Mouse (Mus musculus) heart, embryonic 10.5 days (tissue): ENCODE measurements around the gene Fbln7. TPM values are rescaled to one million over a fixed set of nuclear protein-coding genes. Genes with fewer than 3 reads are reported as not detected.
A peak's percentile ranks its signal among the peaks of the same experiment; 100 is the strongest.

ENCODE experiments used
- DNase-seq: peaks from one replicate; pipeline ENCODE4 v3.0.0-alpha.2; 2017; ENCODE audit warnings: low spot score
- H3K27ac ChIP-seq: fragments of 300-500 bp; sonication (generic); 2 replicates; pipeline ENCODE4 v1.5.1; 2016; ENCODE audit warnings: mild to moderate bottlenecking
- H3K27me3 ChIP-seq: fragments of 300-500 bp; sonication (generic); 2 replicates; pipeline ENCODE4 v1.6.1; 2016; ENCODE audit warnings: mild to moderate bottlenecking; ENCODE audit not compliant: poor library complexity, insufficient read depth, severe bottlenecking
- H3K36me3 ChIP-seq: fragments of 300-500 bp; sonication (generic); 2 replicates; pipeline ENCODE4 v1.6.1; 2016; ENCODE audit warnings: mild to moderate bottlenecking, moderate library complexity
- H3K4me1 ChIP-seq: fragments of 300-500 bp; sonication (generic); 2 replicates; pipeline ENCODE4 v1.6.1; 2016; ENCODE audit warnings: mild to moderate bottlenecking
- H3K4me3 ChIP-seq: fragments of 300-500 bp; sonication (generic); 2 replicates; pipeline ENCODE4 v1.5.1; 2016; ENCODE audit warnings: mild to moderate bottlenecking, moderate library complexity
- H3K9me3 ChIP-seq: fragments of 300-500 bp; sonication (generic); 2 replicates; pipeline ENCODE4 v1.6.1; 2016; ENCODE audit warnings: mild to moderate bottlenecking, moderate library complexity
- WGBS: fragments of 180-500 bp; shearing (Covaris S2); methylation state at CpG from one replicate; pipeline ENCODE4 v1.1.7; 2016; 5-methylcytosine and 5-hydroxymethylcytosine counted together
- polyA plus RNA-seq: library from polyadenylated mRNA; unstranded; fragments of >200 nt; fragmentation: Nextera tagmentation; extraction: Ambion mirVana; gene quantifications from 2 replicates; pipeline ENCODE4 v1.2.1, GENCODE M21; 2016

Gene Fbln7
- polyA plus RNA-seq, 1 experiment from 2014 or later: 1.9 TPM

DNA sequence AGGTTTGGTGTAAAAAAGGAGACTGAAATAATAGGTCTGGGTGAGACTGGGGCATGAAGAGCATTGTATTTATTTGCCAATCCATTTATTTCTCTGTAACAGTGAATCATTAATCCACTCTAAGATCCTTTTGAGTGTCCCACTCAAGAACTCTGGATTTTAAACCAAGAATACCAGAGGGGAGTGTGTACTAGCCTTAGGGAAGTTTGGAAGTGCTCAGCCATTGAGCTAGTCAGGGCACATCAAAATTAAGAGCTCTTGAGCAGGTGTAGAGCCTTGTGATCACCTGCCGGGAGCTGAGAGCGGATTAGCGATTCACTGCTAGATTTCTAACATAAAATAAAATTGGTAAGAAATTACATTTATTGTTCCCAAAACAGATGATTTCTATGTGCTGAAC is 24.2 kb upstream of the Fbln7 start:
- Histone ChIP-seq H3K27me3 (no peaks in the 10 kb centered on the region), H3K27ac (no peak overlapping the region), H3K4me1 (no peaks in the 10 kb centered on the region), H3K4me3 (no peak overlapping the region), H3K9me3 (no peaks in the 10 kb centered on the region), H3K36me3 (peaks cover 52% of the 10 kb centered on the region)
- no peak for DNase-seq
- 91% methylated on average over 3 of the region's 3 CpGs for WGBS

DNA sequence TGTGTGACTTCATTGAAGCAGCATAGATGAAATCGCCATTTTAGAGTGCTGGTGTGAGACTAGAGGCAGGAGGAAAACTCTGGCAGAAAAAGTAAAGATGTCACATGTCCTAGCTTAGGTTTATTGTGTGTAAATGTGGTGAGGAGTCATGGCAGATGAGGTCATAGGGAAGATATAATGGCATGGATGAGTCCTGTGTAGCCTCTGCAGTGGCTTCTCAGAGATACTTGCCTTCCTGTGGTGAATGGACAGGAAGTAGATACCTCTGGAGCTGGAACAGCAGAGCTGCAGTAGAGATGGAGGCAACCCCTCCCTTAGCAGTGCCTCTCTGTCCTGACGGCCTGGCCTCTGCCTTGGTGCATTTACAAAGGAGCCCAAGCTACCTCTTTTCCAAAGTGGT is 23.3 kb upstream of the Fbln7 start:
- peaks cover 48% of the 10 kb centered on the region for H3K36me3 ChIP-seq
- H3K9me3 ChIP-seq: no peaks in the 10 kb centered on the region
- no peak overlapping the region for H3K4me3 ChIP-seq
- H3K27me3 ChIP-seq: no peaks in the 10 kb centered on the region
- no peaks in the 10 kb centered on the region for H3K4me1 ChIP-seq
- WGBS: 55% methylated on average over 2 of the region's 2 CpGs
- H3K27ac ChIP-seq: no peak overlapping the region
- no peak for DNase-seq

DNA sequence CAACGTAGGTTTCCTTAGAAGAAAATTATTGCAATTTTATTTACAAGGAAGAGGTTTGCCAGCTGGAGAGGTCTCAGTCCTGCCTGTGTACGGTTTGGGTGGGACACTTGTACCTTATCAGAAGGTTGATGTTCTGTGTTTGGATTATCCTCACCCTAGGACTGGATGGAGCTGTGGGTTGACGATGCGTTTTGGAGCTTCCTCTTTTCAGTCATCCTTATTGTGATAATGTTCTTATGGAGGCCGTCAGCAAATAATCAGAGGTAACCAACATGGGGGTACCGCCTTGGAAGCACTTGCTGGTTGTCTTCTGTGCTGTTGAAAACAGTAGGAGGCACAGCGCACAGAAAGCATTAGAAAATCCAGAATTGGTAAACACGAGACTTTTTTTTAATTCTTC is 20.3 kb upstream of the Fbln7 start:
- WGBS: 90% methylated on average over 8 of the region's 8 CpGs
- no peaks in the 10 kb centered on the region for H3K27me3 ChIP-seq
- no peak overlapping the region for H3K4me3 ChIP-seq
- no peak overlapping the region for H3K27ac ChIP-seq
- DNase-seq: no peak
- no peaks in the 10 kb centered on the region for H3K9me3 ChIP-seq
- H3K4me1 ChIP-seq: no peaks in the 10 kb centered on the region
- peaks cover 48% of the 10 kb centered on the region for H3K36me3 ChIP-seq

DNA sequence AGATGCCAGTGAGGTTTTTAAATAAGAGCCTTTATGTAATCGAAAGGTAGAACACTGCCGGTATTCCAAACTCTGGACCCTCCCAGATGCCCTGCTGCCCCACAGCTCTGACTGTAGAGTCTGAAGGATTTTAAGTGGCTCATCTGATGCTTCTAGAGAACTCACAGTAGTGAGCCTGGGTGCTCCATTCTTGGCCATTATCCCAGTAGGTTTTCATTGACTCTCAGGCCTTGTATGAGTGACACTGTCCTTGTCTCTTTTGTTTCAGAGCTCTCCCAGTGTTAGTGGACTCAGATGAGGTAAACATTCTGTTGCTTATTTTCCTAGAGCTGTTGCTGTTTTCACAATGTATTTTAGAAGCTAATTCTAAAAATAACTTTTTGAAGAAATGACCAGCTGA is 12.7 kb upstream of the Fbln7 start:
- 79% methylated on average over 2 of the region's 2 CpGs for WGBS
- Histone ChIP-seq H3K4me3 (no peak overlapping the region), H3K27ac (no peak overlapping the region), H3K9me3 (no peaks in the 10 kb centered on the region), H3K36me3 (peaks cover 46% of the 10 kb centered on the region), H3K27me3 (no peaks in the 10 kb centered on the region), H3K4me1 (peaks cover 4% of the 10 kb centered on the region; the same call in 1 of the 2 replicates)
- DNase-seq: no peak

DNA sequence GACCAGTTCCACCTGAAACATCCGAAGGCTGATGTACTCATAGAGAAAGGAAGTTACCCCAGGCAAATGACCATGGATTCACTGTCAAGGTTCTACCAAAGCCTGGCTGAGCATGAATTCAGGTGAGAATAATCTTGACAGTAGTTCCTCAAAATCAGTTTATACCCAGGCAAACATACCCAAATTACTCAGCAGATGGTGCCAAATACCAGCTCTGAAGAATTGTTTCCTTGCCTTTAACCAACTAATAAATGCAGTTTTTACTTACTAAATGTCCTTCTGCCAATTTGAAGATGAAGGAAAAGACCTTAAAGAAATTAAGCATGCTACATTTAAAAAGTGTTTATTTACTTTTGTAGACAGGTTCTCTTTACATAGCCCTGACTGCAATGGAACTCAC is 6.1 kb upstream of the Fbln7 start:
- Histone ChIP-seq H3K27ac (no peak overlapping the region), H3K4me1 (no peaks in the 10 kb centered on the region), H3K36me3 (peaks cover 14% of the 10 kb centered on the region; the same call in 1 of the 2 replicates), H3K27me3 (no peaks in the 10 kb centered on the region), H3K9me3 (no peaks in the 10 kb centered on the region), H3K4me3 (no peak overlapping the region)
- WGBS: 87% methylated on average over 1 of the region's 1 CpGs
- DNase-seq: no peak

DNA sequence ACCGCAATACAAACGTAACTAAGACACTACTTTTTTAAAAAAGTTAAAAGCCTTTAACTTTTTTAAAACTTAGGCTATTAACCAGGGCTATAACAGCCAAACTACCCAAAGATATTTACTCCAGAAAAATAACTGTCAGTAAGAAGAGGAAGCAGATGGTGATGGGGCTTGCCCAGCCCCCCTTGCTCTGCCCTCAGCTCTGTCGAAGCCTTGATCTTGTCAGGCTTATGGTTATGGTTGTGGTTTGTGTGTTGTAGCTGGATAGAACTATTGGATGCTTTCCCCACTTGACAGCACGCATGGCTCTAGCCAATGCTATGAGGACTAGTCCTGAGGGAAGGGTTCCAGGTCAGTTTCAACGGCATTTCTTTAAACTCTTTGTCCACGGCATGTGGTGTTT is 3.8 kb upstream of the Fbln7 start:
- Histone ChIP-seq H3K4me3 (no peak overlapping the region), H3K36me3 (no peaks in the 10 kb centered on the region), H3K4me1 (peaks cover 5% of the 10 kb centered on the region), H3K9me3 (no peaks in the 10 kb centered on the region), H3K27me3 (peaks cover 5% of the 10 kb centered on the region; the same call in 1 of the 2 replicates), H3K27ac (no peak overlapping the region)
- DNase-seq: no peak
- WGBS: 83% methylated on average over 6 of the region's 6 CpGs

DNA sequence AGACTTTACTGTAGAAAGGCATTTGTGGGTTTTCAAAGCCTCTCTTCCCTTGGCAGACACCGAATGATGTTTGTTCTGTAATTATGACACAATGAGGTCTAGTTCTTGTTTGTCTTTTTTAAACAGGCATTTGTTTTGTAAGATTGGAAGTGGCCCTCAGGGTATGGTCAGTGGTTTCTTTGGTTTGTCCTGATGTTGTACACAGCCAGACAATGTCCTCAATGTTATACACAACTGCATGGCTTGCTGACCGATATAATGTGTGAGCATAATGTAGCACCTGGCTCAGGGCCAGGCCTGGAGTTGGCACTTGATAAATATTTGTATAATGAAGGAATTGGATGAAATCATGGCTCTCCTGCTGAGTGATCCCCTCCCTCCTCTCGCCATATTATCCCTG is 2.9 kb upstream of the Fbln7 start:
- Histone ChIP-seq H3K4me3 (no peak overlapping the region), H3K27me3 (peaks cover 13% of the 10 kb centered on the region), H3K36me3 (no peaks in the 10 kb centered on the region), H3K4me1 (peaks cover 9% of the 10 kb centered on the region), H3K27ac (no peak overlapping the region), H3K9me3 (no peaks in the 10 kb centered on the region)
- WGBS: 86% methylated on average over 3 of the region's 3 CpGs
- no peak for DNase-seq

DNA sequence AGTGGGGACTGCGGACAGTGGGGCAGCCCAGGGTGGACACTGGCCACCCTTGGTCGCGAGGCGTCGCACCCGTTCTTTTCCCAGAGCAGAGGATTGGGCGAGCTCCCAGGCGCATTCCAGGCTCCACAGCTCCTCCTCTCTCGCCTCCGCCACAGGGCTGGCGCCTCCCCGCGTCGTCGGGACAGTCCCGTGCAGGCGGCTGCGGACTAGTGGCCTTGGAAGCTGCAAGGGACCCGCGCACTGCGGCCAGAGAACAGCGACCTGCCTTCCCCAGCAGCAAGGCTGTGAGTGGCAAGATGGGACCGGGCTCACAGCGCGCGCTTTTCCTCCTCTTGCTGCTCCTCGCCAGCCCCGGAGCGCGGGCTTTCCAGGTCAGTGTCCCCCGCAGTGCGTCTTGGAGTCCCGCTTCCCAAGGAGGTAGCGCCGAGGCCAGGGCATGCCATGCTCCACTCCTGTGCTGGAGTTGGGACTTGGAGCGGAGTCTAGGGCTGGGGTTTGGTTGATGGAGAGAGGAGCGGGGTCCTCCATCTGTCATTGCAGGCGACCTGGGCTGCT is 1.1 kb downstream of the Fbln7 start:
- Histone ChIP-seq H3K27ac (peak overlapping the region; percentile 75), H3K4me3 (peak overlapping the region; percentile 67), H3K27me3 (peaks cover 27% of the 10 kb centered on the region), H3K4me1 (peaks cover 9% of the 10 kb centered on the region), H3K36me3 (no peaks in the 10 kb centered on the region), H3K9me3 (no peaks in the 10 kb centered on the region)
- WGBS: 0% methylated on average over 38 of the region's 38 CpGs
- DNase-seq: peak; percentile 88

DNA sequence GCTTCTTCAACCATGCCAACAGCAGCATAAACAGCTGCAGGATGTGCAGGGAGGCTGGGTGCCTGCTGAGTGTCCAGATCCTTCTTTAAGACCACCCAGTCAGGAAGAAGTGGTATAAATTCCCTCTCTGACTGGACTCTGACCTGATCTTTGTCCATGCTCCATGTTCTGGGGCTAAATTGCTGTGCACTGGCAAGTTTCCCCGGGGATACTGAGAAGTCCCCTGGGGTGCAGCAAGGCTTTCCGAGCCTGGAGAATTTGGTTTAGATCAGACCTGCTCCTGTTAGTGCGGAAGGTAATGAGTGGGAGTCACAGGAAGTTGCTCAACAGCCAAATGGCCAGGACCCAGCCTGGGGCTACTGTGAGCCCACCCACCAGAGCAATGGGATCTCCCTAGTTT is 2.3 kb downstream of the Fbln7 start:
- Histone ChIP-seq H3K4me3 (no peak overlapping the region), H3K27me3 (peaks cover 27% of the 10 kb centered on the region), H3K4me1 (peaks cover 13% of the 10 kb centered on the region), H3K9me3 (no peaks in the 10 kb centered on the region), H3K36me3 (no peaks in the 10 kb centered on the region), H3K27ac (no peak overlapping the region)
- no peak for DNase-seq
- 39% methylated on average over 3 of the region's 3 CpGs for WGBS

DNA sequence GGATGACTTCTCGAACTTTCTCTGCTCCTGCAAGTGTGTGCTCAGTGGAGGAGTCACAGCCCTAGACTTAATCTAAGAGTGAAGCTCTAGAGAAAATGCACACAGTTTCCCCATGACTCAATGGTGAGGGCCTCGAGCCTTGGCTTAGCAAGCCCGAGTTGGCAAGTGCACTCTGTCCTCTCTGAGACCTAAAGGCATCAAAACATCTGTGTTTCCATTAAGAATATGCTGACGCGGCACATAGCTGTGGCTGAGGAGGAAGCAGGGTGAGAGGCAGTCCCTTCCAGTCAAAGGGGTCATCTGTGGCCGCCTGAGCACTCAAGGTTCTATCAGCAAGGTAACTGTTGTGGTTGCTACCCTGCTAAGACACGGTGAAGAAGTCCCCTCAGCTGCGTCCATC is 8.9 kb downstream of the Fbln7 start:
- no peak overlapping the region for H3K27ac ChIP-seq
- no peaks in the 10 kb centered on the region for H3K9me3 ChIP-seq
- H3K4me3 ChIP-seq: no peak overlapping the region
- H3K4me1 ChIP-seq: peaks cover 11% of the 10 kb centered on the region
- 72% methylated on average over 8 of the region's 8 CpGs for WGBS
- 0 out of 2 replicates have a peak, but pooled peaks cover 5% of the 10 kb centered on the region for H3K27me3 ChIP-seq
- H3K36me3 ChIP-seq: no peaks in the 10 kb centered on the region
- no peak for DNase-seq

DNA sequence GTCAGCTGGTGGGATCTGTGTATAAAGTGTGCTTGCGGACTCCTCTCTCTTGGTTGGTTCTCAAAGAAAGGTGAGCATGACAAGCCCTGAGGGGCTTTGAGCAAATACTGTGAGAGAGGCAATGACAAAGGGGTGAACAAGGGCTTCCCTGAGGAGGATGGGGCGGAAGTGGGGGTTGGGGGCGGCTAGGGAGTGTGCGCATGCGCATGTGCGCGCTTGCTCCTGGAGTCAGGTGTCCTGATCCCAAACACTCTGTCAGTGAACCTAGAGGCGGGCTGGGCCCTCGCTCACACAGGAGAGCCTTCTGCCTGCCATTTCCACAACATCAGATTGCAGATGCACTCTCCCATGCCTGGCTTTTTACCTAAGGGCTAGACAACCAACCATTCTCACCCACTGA is 9.5 kb downstream of the Fbln7 start:
- H3K4me3 ChIP-seq: no peak overlapping the region
- H3K27ac ChIP-seq: no peak overlapping the region
- no peak for DNase-seq
- peaks cover 11% of the 10 kb centered on the region for H3K4me1 ChIP-seq
- H3K9me3 ChIP-seq: no peaks in the 10 kb centered on the region
- 0 out of 2 replicates have a peak, but pooled peaks cover 5% of the 10 kb centered on the region for H3K27me3 ChIP-seq
- 91% methylated on average over 9 of the region's 9 CpGs for WGBS
- H3K36me3 ChIP-seq: no peaks in the 10 kb centered on the region

DNA sequence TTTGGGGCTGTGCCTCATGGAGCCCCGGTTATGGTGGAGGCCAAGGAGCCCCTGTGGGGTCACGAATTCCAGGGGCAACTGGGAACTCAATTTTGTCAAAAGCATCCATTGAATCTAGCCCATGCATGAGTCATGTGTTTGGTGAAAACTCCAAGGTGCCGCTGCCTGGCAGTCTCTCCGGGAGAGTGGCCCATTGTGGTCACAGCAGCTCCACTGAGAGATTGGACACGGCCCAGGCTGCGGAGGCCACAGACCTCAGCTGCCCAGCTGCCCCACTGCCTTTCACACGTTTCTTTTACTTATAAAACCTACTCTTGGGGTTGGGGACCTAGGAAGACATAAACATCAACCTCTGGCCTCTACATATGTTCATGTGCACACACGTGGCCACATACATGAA is 12.7 kb downstream of the Fbln7 start:
- 77% methylated on average over 8 of the region's 8 CpGs for WGBS
- Histone ChIP-seq H3K36me3 (no peaks in the 10 kb centered on the region), H3K4me3 (no peak overlapping the region), H3K4me1 (peaks cover 7% of the 10 kb centered on the region; the same call in 1 of the 2 replicates), H3K27ac (no peak overlapping the region), H3K27me3 (0 out of 2 replicates have a peak, but pooled peaks cover 5% of the 10 kb centered on the region), H3K9me3 (no peaks in the 10 kb centered on the region)
- no peak for DNase-seq

DNA sequence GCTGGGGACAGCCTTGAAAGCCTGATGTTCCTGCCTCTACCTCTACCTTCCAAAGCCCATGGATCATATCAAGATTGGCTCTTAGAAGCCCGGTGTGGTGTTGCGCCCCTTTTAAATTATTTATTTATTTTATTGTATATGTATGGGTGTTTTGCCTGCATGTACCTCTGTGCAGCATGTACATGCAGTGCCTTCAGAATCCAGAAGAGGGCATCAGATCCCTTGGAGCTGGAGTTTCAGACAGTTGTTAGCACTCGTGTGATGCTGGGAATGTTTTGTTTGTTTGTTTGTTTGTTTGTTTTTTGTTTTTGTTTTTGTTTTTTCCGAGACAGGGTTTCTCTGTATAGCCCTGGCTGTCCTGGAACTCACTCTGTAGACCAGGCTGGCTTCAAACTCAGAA is 18.5 kb downstream of the Fbln7 start:
- 64% methylated on average over 4 of the region's 4 CpGs for WGBS
- Histone ChIP-seq H3K4me1 (no peaks in the 10 kb centered on the region), H3K27me3 (no peaks in the 10 kb centered on the region), H3K9me3 (no peaks in the 10 kb centered on the region), H3K27ac (no peak overlapping the region), H3K36me3 (no peaks in the 10 kb centered on the region), H3K4me3 (no peak overlapping the region)
- DNase-seq: no peak

DNA sequence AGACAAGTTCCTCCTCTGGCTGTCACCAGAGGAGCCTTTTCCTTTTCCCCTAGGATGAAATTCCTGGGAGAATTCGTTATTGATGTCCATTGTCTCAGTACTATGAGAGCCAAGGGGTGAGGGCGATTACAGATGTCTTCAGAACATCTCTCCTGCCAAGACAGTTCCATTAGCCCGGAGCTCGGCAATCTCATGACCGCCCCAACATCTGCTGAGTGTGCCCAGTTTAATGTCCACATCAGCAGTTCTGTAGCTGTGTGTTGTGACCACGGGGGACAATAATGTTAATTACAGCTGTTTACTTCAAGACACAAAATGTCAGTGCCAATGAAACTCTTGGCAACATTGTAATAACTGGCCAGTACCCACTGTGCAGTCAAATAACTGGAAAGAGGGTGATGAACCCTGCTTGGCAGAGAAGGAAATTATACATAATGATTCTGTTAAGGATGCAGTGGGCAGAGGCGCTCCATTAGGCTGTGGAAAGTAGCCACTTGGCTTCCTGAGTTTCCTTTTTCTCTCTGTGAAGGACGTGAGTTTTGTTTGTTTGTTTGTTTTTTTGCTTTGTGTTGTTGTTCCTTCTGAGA is 22.5 kb downstream of the Fbln7 start:
- no peaks in the 10 kb centered on the region for H3K9me3 ChIP-seq
- no peak overlapping the region for H3K27ac ChIP-seq
- no peaks in the 10 kb centered on the region for H3K36me3 ChIP-seq
- WGBS: 80% methylated on average over 8 of the region's 8 CpGs
- DNase-seq: no peak
- H3K4me3 ChIP-seq: no peak overlapping the region
- H3K27me3 ChIP-seq: no peaks in the 10 kb centered on the region
- H3K4me1 ChIP-seq: 0 out of 2 replicates have a peak, but pooled peaks cover 8% of the 10 kb centered on the region
